Mouse (Mus musculus): ENCODE results near the gene Crmp1. TPM values are rescaled to one million over a fixed set of nuclear protein-coding genes. Genes with fewer than 3 reads are reported as not detected.

Gene Crmp1
- total RNA-seq, 2 experiments from 2014 or later = 0.65 to 0.69 TPM

Other genes starting within 250 kb of the Crmp1 start
- gene Gm1043, start 156.6 kb upstream of the Crmp1 start, total RNA-seq (2021) = not detected
- gene Evc, start 95.0 kb downstream of the Crmp1 start, total RNA-seq (2021) = 1 to 10 TPM; 6.1 to 6.3 TPM
- gene Evc2, start 96.6 kb downstream of the Crmp1 start, total RNA-seq (2021) = 1 to 10 TPM; 4.3 to 5.0 TPM